Mouse (Mus musculus) megakaryocyte progenitor cell, adult 5-6 weeks (primary cell): ENCODE results near the gene T2. TPM values are rescaled to one million over a fixed set of nuclear protein-coding genes. Genes with fewer than 3 reads are reported as not detected.

Experiments
- ATAC-seq: replicated peaks from 2 replicates; pipeline ENCODE4 v1.8.0; 2016; ENCODE audit warnings: mild to moderate bottlenecking, moderate TSS enrichment, inconsistent platforms; ENCODE audit not compliant: poor library complexity
- total RNA-seq, 2 experiments: library from RNA; stranded (forward) in 1 of 2; stranded (reverse) in 1 of 2; fragments of 157-497, 149-512 nt in 1 of 2; fragments of 200-1000 nt in 1 of 2; gene quantifications; 2 replicates each; pipeline versions ENCODE4 v1.2.3 to v1.2.4; 2015 to 2017

T2 gene
- total RNA-seq, 2 experiments from 2014 or later = not detected

GRCm38 (mm10) chr17:8410330-8410729, 54.5 kb downstream of the T2 start:
- ATAC-seq = peak; percentile 23; the same call in 1 of the 2 replicates

GRCm38 (mm10) chr17:8413656-8414055, 57.9 kb downstream of the T2 start:
- ATAC-seq = no peak

- no peak for ATAC-seq
Observed at GRCm38 (mm10) chr17:8415533-8415932, 59.7 kb downstream of the T2 start.

GRCm38 (mm10) chr17:8416865-8417264, 61.1 kb downstream of the T2 start:
- no peak for ATAC-seq

- ATAC-seq = no peak
Observed at GRCm38 (mm10) chr17:8420739-8421138, 64.9 kb downstream of the T2 start.

- ATAC-seq = peak; percentile 84
Observed at GRCm38 (mm10) chr17:8421517-8421916, 65.7 kb downstream of the T2 start.

- peak; percentile 35; the same call in 1 of the 2 replicates for ATAC-seq
Observed at GRCm38 (mm10) chr17:8423283-8423682, 67.5 kb downstream of the T2 start.

- no peak for ATAC-seq
Observed at GRCm38 (mm10) chr17:8429436-8429835, 73.6 kb downstream of the T2 start.

GRCm38 (mm10) chr17:8429896-8430295, 74.1 kb downstream of the T2 start:
- ATAC-seq = no peak

- no peak for ATAC-seq
Observed at GRCm38 (mm10) chr17:8432179-8432800, 76.5 kb downstream of the T2 start.

- ATAC-seq = no peak
Observed at GRCm38 (mm10) chr17:8433121-8433977, 77.6 kb downstream of the T2 start.

GRCm38 (mm10) chr17:8433978-8434960, 78.5 kb downstream of the T2 start, which contains the start of gene T:
Gene T, plus strand, starts transcription at chr17:8434423.
- ATAC-seq = no peak

- peak; percentile 55 for ATAC-seq
Observed at GRCm38 (mm10) chr17:8436184-8436583, 80.4 kb downstream of the T2 start.

GRCm38 (mm10) chr17:8444062-8444461, 88.3 kb downstream of the T2 start:
- no peak for ATAC-seq

GRCm38 (mm10) chr17:8447676-8448192, 91.9 kb downstream of the T2 start:
- no peak for ATAC-seq

GRCm38 (mm10) chr17:8448324-8448723, 92.5 kb downstream of the T2 start:
- no peak for ATAC-seq

- no peak for ATAC-seq
Observed at GRCm38 (mm10) chr17:8455196-8455595, 99.4 kb downstream of the T2 start.

GRCm38 (mm10) chr17:8455601-8456000, 99.8 kb downstream of the T2 start:
- no peak for ATAC-seq

GRCm38 (mm10) chr17:8456856-8457460, 101.2 kb downstream of the T2 start:
- ATAC-seq = no peak

- peak; percentile 56 for ATAC-seq
Observed at GRCm38 (mm10) chr17:8461568-8461967, 105.8 kb downstream of the T2 start.
